Mouse (Mus musculus): ENCODE measurements around the gene Hoxb1.
A peak's percentile ranks its signal among the peaks of the same experiment; 100 is the strongest.

The Hoxb1 gene

GRCm38 (mm10) chr11:96397806-96398335 lies 32.3 kb downstream of the Hoxb1 start:
- no peak for DNase-seq (ENCODE audit: extremely low spot score)

GRCm38 (mm10) chr11:96399923-96400322 lies 34.4 kb downstream of the Hoxb1 start:
- peak; percentile 47 for DNase-seq (ENCODE audit: extremely low spot score)

- DNase-seq (ENCODE audit: extremely low spot score): no peak
Observed at GRCm38 (mm10) chr11:96404016-96404604, 38.6 kb downstream of the Hoxb1 start.

- DNase-seq (ENCODE audit: extremely low spot score): no peak
Observed at GRCm38 (mm10) chr11:96404831-96405230, 39.3 kb downstream of the Hoxb1 start.

- DNase-seq (ENCODE audit: extremely low spot score): no peak
Observed at GRCm38 (mm10) chr11:96405541-96405940, 40.0 kb downstream of the Hoxb1 start.

- peak; percentile 81 for DNase-seq (ENCODE audit: extremely low spot score)
Observed at GRCm38 (mm10) chr11:96407191-96408072, 41.9 kb downstream of the Hoxb1 start.

GRCm38 (mm10) chr11:96408234-96409010 lies 42.9 kb downstream of the Hoxb1 start:
- no peak for DNase-seq (ENCODE audit: extremely low spot score)

GRCm38 (mm10) chr11:96411019-96411418 lies 45.5 kb downstream of the Hoxb1 start:
- no peak for DNase-seq (ENCODE audit: extremely low spot score)

GRCm38 (mm10) chr11:96411934-96412333 lies 46.4 kb downstream of the Hoxb1 start:
- no peak for DNase-seq (ENCODE audit: extremely low spot score)

GRCm38 (mm10) chr11:96412941-96413491 lies 47.5 kb downstream of the Hoxb1 start:
- DNase-seq (ENCODE audit: extremely low spot score): no peak

GRCm38 (mm10) chr11:96413527-96413926 lies 48.0 kb downstream of the Hoxb1 start:
- no peak for DNase-seq (ENCODE audit: extremely low spot score)

- no peak for DNase-seq (ENCODE audit: extremely low spot score)
Observed at GRCm38 (mm10) chr11:96414002-96414401, 48.5 kb downstream of the Hoxb1 start.

Data from embryo, embryonic 9.5 days (tissue).